Mouse (Mus musculus): ENCODE measurements around the gene Stra8. TPM values are rescaled to one million over a fixed set of nuclear protein-coding genes. Genes with fewer than 3 reads are reported as not detected.

The Stra8 gene
- polyA plus RNA-seq, 1 experiment from 2014 or later = not detected

DNA sequence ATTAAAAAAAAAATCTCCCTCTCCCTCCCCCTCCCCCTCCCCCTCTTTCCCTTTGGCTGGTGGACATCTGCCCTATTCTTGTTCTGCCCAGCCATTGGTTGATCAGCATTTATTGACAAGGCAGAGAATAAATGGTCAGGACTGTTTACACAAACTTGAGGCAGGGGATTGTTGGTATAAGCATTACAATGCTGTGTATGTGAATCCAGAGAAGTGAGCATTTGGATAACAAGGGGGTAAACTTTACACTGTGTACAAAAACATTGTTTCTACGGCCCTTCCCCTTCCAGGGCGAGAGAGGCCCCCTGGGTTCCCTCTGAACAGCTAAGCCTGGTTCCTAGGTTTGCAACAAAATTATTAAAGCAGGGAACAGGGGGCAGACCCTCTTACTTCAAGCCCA, 21.5 kb downstream of the Stra8 start:
- Histone ChIP-seq H3K27ac (no peak overlapping the region), H3K36me3 (ENCODE audit: inconsistent target) (no peaks in the 10 kb centered on the region)
- 75% methylated on average over 2 of the region's 2 CpGs for WGBS (ENCODE audit: missing documents)

DNA sequence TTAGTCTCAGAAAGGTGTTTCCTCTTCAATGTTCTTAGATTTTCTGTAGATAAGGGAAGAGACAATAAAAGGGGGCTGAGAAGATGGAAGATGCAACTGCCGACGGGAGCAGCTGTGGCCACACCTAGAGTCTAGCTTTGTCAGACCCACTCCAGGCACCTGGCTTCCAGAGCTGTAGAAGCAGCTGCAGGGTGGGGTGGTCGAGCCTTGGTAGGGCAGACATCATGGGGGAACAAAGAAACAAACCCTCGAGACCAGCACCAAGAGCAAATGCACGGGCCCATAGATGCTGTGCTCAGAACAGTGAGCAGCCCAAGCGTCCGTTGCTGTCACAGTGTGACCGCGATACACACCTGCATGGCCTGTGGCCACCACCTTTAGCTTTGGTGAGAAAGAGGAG, 22.5 kb downstream of the Stra8 start:
- WGBS (ENCODE audit: missing documents) = 93% methylated on average over 9 of the region's 9 CpGs
- H3K36me3 ChIP-seq (ENCODE audit: inconsistent target) = no peaks in the 10 kb centered on the region
- H3K79me2 ChIP-seq (ENCODE audit: inconsistent target) = no peaks in the 10 kb centered on the region
- H3K27ac ChIP-seq = no peak overlapping the region
- no peak overlapping the region for H3K4me3 ChIP-seq (ENCODE audit: inconsistent target)

More for the DNA sequence above, 21.5 kb downstream of the Stra8 start:
- Histone ChIP-seq H3K79me2 (ENCODE audit: inconsistent target) (no peaks in the 10 kb centered on the region), H3K4me3 (ENCODE audit: inconsistent target) (no peak overlapping the region)

DNA sequence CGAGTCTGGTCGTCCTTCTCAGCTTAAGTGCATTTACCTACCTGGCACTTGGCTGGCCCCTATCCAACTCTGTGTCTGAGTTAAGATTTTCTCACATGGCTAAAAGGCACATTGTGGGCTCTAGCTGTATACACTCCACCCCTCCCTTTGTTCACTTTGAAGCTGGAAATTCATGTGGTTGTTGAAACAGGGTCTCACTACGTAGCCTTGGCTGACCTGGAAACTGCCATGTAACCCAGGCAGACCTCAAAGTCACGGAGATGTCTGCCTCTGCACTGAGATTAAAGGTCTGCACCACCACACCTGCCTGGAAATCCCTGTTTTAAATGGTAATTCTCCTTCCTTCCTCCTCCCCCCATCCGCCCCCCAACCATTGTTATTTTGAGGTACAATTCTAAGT, 23.5 kb downstream of the Stra8 start:
- 81% methylated on average over 4 of the region's 5 CpGs for WGBS (ENCODE audit: missing documents)
- Histone ChIP-seq H3K36me3 (ENCODE audit: inconsistent target) (no peaks in the 10 kb centered on the region), H3K27ac (no peak overlapping the region), H3K79me2 (ENCODE audit: inconsistent target) (no peaks in the 10 kb centered on the region), H3K4me3 (ENCODE audit: inconsistent target) (no peak overlapping the region)

DNA sequence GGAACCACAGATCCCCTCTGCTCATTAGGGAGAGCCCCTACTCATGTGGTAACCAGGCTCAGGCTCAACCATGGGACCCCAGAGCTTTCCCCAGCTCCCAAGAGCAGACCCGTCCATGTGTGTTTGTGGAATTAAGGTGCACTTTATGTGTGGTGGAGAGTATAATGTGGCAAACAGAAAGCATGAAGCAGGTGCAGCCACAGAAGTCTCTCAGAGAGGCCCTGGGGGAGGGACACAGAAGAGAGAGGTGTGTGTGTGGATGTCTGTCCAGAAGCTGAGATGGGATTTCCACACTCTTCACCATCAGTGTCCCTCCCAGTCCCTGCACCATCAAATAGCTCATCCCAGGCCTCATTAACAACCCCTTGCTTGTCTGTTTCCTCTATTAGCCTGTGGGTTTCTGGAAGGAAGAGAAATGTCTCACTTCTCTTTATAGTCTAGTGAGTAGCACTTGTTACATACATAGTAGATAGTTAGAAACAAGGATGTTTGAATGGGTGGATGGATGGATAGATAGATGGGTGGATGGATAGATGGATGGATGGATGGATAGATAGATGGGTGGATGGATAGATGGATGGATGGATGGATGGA, 26.6 kb downstream of the Stra8 start:
- WGBS (ENCODE audit: missing documents) = 86% methylated on average over 1 of the region's 1 CpGs

DNA sequence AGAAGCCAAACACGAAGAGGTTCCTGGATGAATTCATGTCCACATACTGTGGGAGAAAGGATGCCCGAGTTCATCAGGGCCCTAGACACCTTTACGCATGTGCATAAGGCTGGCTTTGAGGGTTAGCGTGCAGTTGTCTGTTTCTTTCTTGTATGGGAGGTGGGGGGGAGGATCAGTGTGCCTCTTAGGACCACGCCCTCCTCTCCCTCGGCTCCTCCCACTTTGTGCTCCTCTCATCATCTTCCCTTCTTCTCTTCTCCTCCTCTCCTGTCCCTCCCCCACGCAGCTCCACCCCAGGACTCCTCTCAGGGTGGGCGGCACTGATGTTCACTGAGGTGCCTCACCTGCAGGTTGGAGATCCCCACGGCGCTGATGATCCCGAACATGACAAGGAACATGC, 28.5 kb downstream of the Stra8 start:
- no peak overlapping the region for H3K4me3 ChIP-seq (ENCODE audit: inconsistent target)
- no peaks in the 10 kb centered on the region for H3K36me3 ChIP-seq (ENCODE audit: inconsistent target)
- H3K79me2 ChIP-seq (ENCODE audit: inconsistent target) = no peaks in the 10 kb centered on the region
- WGBS (ENCODE audit: missing documents) = 70% methylated on average over 11 of the region's 11 CpGs
- H3K27ac ChIP-seq = no peak overlapping the region

More for the DNA sequence above, 26.6 kb downstream of the Stra8 start:
- Histone ChIP-seq H3K27ac (no peak overlapping the region), H3K36me3 (ENCODE audit: inconsistent target) (no peaks in the 10 kb centered on the region), H3K79me2 (ENCODE audit: inconsistent target) (no peaks in the 10 kb centered on the region), H3K4me3 (ENCODE audit: inconsistent target) (no peak overlapping the region)

DNA sequence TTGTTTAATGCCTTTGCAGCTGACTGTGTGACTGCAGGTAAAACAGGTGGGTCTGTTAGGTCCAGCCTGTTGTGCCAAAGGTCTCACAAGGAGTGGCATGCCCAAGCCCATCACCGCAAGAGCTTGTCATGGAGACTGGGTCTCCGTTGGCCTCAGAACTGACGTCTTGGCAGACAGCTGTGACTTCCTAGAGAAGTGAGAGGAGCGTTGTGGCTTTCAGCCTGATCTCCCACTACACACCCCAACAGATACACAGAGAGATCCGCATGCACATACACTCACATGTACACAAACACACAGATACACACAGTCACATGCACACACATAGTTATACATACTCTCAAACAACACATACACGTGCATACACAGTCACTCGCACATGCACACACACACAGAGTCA, 31.6 kb downstream of the Stra8 start:
- Histone ChIP-seq H3K79me2 (ENCODE audit: inconsistent target) (no peaks in the 10 kb centered on the region), H3K4me3 (ENCODE audit: inconsistent target) (no peak overlapping the region), H3K36me3 (ENCODE audit: inconsistent target) (no peaks in the 10 kb centered on the region), H3K27ac (no peak overlapping the region)
- WGBS (ENCODE audit: missing documents) = 63% methylated on average over 7 of the region's 7 CpGs

DNA sequence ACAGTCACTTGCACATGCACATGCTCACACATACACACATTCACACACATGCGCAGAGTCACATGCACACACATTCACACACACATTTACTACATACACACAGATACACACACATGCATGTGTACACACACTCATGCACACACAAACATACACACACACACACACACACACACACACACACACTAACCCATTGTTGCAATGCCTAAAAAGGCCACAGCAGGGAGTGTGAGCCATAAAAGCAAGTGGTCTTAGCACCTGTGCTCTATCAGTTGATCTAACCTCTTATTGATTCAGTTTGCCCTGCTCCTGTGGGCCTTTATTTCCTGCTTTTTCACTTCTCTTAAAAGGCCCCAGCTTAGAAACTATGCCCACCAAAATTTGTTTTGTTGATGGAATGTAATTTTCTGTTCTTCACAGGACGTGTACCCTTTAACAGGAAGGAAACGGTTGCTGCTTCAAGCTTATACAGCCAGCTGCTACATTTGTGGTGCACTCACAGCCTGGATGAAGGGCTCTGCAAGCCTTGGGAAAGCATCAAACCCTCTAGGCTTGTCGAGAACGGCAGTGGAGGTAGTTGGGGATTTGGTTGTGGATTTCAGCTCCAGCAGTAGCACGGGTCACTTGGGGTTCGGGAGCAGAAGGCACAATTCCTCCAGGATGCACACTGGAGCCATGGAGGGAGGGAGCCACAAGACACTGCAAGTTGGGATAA, 32.1 kb downstream of the Stra8 start:
- H3K79me2 ChIP-seq (ENCODE audit: inconsistent target) = no peaks in the 10 kb centered on the region
- no peaks in the 10 kb centered on the region for H3K36me3 ChIP-seq (ENCODE audit: inconsistent target)
- H3K27ac ChIP-seq = no peak overlapping the region
- WGBS (ENCODE audit: missing documents) = 42% methylated on average over 7 of the region's 7 CpGs
- H3K4me3 ChIP-seq (ENCODE audit: inconsistent target) = no peak overlapping the region

DNA sequence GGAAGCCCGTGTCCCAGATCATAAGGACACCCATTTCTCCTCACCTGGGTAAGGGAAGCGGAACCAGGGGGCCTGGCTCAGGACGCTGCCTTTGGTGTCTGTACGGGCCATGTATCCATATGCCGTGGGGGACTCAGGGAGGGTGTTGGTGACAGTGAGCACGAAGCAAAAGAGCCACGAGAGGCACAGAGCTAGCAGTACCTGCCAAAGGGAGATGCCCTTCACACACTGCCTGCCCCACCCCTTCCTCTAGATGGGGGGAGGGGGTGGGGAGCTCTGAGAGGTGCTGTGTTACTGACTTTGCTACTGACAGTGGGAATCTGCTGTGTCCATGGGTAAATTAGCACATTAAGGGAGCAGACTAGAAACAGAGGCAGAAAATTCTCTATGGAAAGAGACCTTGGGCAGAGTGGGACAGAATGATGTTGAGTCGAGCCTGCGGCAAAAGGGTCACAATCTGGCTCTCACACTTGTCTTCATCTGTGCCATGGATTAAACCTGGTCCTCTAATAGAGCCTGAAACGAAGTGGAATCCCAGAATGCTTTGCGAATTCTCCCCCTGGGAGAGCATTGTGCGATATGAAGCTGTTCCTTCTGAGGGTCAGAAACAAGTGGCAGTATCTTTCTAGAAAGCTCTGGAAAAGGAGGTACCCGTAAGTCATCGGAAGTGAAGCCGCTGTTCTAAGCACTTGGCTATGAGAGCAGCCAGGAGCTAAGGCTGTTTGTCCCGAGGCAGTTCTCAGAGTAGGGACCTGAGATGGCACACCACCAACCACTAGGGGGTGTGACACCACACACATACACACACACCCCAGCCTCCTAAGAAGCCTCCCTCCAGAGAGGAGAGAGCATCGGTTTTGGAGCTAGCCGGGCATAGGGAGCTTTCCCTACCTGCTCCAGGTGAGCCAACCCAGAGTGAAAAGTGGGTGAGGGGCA, 35.2 kb downstream of the Stra8 start:
- 58% methylated on average over 18 of the region's 18 CpGs for WGBS (ENCODE audit: missing documents)
- no peak overlapping the region for H3K4me3 ChIP-seq (ENCODE audit: inconsistent target)

DNA sequence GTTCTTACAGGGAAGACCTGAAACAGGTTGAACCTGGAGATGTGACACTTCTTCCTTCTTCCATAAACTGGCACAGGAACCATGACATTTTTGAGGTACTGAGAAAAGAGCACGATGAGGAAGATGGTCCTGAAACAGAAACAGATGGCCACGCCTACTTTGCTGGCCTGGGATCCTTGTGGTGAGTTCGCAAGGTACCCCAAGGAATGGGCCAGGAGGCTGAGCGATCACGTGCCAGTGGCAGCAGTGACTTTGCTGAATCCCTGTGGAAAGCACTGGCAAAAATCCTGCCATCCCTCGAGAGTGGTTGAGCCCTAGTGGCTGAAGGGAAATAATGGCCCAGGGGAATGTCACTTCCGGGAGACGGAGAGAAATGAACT, 35.9 kb downstream of the Stra8 start:
- Histone ChIP-seq H3K27ac (no peak overlapping the region), H3K4me3 (ENCODE audit: inconsistent target) (no peak overlapping the region), H3K79me2 (ENCODE audit: inconsistent target) (no peaks in the 10 kb centered on the region), H3K36me3 (ENCODE audit: inconsistent target) (no peaks in the 10 kb centered on the region)
- 56% methylated on average over 8 of the region's 8 CpGs for WGBS (ENCODE audit: missing documents)

More for the DNA sequence above, 35.2 kb downstream of the Stra8 start:
- Histone ChIP-seq H3K36me3 (ENCODE audit: inconsistent target) (no peaks in the 10 kb centered on the region), H3K79me2 (ENCODE audit: inconsistent target) (no peaks in the 10 kb centered on the region), H3K27ac (no peak overlapping the region)

DNA sequence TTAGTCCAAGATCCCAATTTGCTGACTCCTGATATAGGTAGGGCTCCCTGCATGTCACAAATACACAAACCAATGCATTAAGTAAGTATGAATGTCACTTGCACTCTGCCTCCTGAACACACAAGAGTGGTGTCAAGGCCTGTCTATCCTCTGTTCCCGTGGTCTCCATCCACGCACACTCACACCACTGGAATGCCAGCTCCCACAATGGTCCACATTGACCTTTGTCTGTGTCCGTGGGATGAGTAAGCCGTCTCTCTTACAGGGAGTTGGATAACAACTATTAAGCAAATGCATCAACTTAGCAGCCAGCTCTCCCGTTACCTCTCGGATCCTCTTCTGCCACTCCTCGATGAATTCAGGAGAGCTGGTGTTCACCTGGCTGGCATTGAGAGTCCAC, 39.2 kb downstream of the Stra8 start:
- no peak overlapping the region for H3K27ac ChIP-seq
- no peaks in the 10 kb centered on the region for H3K79me2 ChIP-seq (ENCODE audit: inconsistent target)

DNA sequence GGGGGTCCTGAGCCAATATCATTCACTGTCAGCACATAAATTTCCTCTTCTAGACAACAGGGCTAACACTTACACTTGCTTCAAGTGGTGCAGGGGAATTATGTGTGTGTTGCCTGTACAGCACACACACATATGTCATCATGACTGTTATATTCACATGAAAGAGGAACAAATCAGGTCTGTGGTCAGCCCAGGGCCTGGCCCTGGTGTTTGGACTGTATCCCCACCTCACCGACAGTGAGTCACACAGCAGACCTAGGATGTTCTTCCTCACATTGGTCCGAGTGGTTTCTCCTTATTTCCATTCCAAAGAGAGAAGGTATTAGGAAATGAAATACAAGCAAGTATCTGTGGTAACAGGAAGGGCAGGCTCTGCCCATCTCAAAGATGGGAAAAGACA, 44.6 kb downstream of the Stra8 start:
- Histone ChIP-seq H3K27ac (no peak overlapping the region), H3K4me3 (ENCODE audit: inconsistent target) (no peak overlapping the region), H3K79me2 (ENCODE audit: inconsistent target) (no peaks in the 10 kb centered on the region), H3K36me3 (ENCODE audit: inconsistent target) (no peaks in the 10 kb centered on the region)
- WGBS (ENCODE audit: missing documents) = 13% methylated on average over 2 of the region's 2 CpGs

More for the DNA sequence above, 39.2 kb downstream of the Stra8 start:
- 96% methylated on average over 6 of the region's 7 CpGs for WGBS (ENCODE audit: missing documents)
- no peaks in the 10 kb centered on the region for H3K36me3 ChIP-seq (ENCODE audit: inconsistent target)
- H3K4me3 ChIP-seq (ENCODE audit: inconsistent target) = no peak overlapping the region

DNA sequence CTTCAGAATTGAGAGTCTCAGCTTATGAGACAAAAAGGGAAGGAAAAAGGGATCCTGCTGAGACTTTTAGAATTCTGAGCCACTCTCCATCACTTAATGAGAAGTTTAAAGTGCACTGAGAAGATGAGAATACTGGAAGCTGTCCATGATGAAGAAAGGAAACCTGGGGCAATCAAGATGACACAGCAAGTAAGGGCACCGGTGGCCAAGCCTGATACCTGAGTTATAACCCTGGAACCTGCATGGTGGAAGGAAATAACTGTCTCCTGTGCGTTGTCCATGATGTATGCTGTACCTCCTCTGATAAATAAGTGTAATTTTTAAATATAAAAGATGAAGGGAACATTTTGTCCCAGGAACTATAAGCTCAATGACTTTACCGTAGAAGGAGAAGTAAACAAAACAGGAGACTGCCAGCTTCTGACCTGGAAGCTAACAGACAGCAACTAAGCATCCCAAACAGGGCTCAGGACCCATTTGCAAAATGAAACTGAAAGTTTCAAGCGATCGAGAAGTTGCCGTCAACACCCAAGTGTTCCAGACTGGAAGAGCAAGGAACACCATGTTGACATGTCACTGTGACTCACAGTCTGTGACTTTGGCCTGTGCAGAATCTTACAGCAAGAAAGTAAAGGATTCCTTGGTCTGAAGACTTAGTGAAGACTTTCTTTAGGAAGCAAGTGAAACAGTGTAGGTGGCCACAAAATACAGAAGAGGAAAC, 46.0 kb downstream of the Stra8 start:
- Histone ChIP-seq H3K79me2 (ENCODE audit: inconsistent target) (no peaks in the 10 kb centered on the region), H3K4me3 (ENCODE audit: inconsistent target) (no peak overlapping the region; the same call in 1 of the 2 replicates), H3K27ac (no peak overlapping the region), H3K36me3 (ENCODE audit: inconsistent target) (no peaks in the 10 kb centered on the region)
- WGBS (ENCODE audit: missing documents) = 21% methylated on average over 6 of the region's 6 CpGs

DNA sequence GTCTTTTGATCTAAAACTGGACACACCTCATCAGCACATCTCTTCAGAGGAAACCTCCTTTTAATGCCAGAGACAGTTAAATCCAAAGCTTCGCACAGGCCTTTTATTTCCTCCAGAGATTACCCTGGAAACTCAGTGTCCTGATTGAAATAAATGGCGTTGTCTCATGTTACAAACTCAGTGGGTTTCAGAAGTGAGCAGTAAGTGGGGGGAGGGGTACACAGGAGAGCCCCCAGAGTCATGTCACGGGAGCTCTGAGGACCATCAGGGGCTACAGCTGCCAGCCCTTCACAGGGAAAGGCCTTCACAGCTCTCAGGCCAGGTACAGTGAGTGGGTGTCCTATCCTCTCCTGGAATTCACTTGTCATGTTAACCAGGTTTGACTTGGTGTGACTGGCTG, 51.2 kb downstream of the Stra8 start:
- Histone ChIP-seq H3K4me3 (ENCODE audit: inconsistent target) (no peak overlapping the region), H3K79me2 (ENCODE audit: inconsistent target) (no peaks in the 10 kb centered on the region), H3K27ac (no peak overlapping the region), H3K36me3 (ENCODE audit: inconsistent target) (no peaks in the 10 kb centered on the region)
- WGBS (ENCODE audit: missing documents) = 98% methylated on average over 3 of the region's 3 CpGs

DNA sequence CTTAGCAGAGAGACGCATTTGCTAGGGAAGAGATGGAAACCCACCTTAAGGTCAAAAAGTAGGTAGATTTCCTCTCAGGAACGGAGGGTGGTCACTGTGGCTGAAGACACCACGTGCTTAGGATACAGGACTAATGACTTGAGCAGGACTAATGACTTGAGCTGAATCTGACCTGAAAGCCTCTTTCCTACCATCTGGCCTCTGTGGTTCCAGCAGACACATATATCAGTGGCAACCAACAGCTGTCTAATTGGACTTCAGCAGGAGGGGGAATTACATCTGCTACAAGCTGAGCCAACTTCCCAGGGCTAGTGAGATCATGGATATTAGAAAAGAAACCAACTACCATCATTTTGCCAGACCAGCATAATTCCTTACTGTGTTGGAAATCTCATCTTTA, 59.3 kb downstream of the Stra8 start:
- WGBS (ENCODE audit: missing documents) = 78% methylated on average over 3 of the region's 3 CpGs
- no peaks in the 10 kb centered on the region for H3K79me2 ChIP-seq (ENCODE audit: inconsistent target)
- no peak overlapping the region for H3K4me3 ChIP-seq (ENCODE audit: inconsistent target)
- H3K36me3 ChIP-seq (ENCODE audit: inconsistent target) = no peaks in the 10 kb centered on the region
- H3K27ac ChIP-seq = no peak overlapping the region

All from macrophage (primary cell).